Mouse (Mus musculus) natural killer cell, adult 2 months (primary cell): ENCODE measurements around the gene Gas2l1.
"Not testable (repeated sequence)": the region's sequence is repeated elsewhere in the genome, so short reads cannot be mapped to it uniquely, and the experiment has no call there.

Source experiments
- DNase-seq, 2 experiments: peaks; one replicate each; pipeline ENCODE4 v3.0.0; 2022; ENCODE audit warnings: low spot score in 2 of 2

Gas2l1 gene

GRCm38 (mm10) chr11:5065056-5065821, at the start of gene Gas2l1:
Gas2l1 (minus strand) TSS chr11:5065327.
- DNase-seq = peak in 1 of 2 experiments; percentile 44

- DNase-seq = no peak
Observed at GRCm38 (mm10) chr11:5113645-5114044, 48.5 kb upstream of the Gas2l1 start.

- no peak for DNase-seq
Observed at GRCm38 (mm10) chr11:5109441-5109840, 44.3 kb upstream of the Gas2l1 start.

GRCm38 (mm10) chr11:5103986-5104509, 38.9 kb upstream of the Gas2l1 start:
- no peak for DNase-seq

GRCm38 (mm10) chr11:5102384-5102783, 37.3 kb upstream of the Gas2l1 start:
- DNase-seq = no peak

- DNase-seq = no peak
Observed at GRCm38 (mm10) chr11:5101641-5102040, 36.5 kb upstream of the Gas2l1 start.

- no peak for DNase-seq
Observed at GRCm38 (mm10) chr11:5100801-5101200, 35.7 kb upstream of the Gas2l1 start.

GRCm38 (mm10) chr11:5100283-5100682, 35.2 kb upstream of the Gas2l1 start:
- DNase-seq = no peak

GRCm38 (mm10) chr11:5099576-5100183, 34.6 kb upstream of the Gas2l1 start:
- DNase-seq = peak; percentile 55 to 71

- peak; percentile 98 to 99 for DNase-seq
Observed at GRCm38 (mm10) chr11:5098736-5099542, 33.8 kb upstream of the Gas2l1 start, which contains the start of the genes Rhbdd3 and Ewsr1. Rhbdd3 (plus strand) TSS chr11:5098926. Ewsr1 (minus strand) TSS chr11:5099266.

- peak in 1 of 2 experiments; percentile 28 for DNase-seq
Observed at GRCm38 (mm10) chr11:5098035-5098735, 33.1 kb upstream of the Gas2l1 start.

- no peak for DNase-seq
Observed at GRCm38 (mm10) chr11:5096480-5097020, 31.4 kb upstream of the Gas2l1 start.

- DNase-seq = no peak
Observed at GRCm38 (mm10) chr11:5095877-5096276, 30.8 kb upstream of the Gas2l1 start.

- no peak for DNase-seq
Observed at GRCm38 (mm10) chr11:5091706-5092105, 26.6 kb upstream of the Gas2l1 start.

- DNase-seq = no peak
Observed at GRCm38 (mm10) chr11:5089147-5089546, 24.0 kb upstream of the Gas2l1 start.

- DNase-seq = not testable (repeated sequence)
Observed at GRCm38 (mm10) chr11:5076843-5077242, 11.7 kb upstream of the Gas2l1 start.

- DNase-seq = no peak
Observed at GRCm38 (mm10) chr11:5075760-5076159, 10.6 kb upstream of the Gas2l1 start.

- DNase-seq = no peak
Observed at GRCm38 (mm10) chr11:5074882-5075281, 9.8 kb upstream of the Gas2l1 start.

- no peak for DNase-seq
Observed at GRCm38 (mm10) chr11:5068126-5068971, 3.2 kb upstream of the Gas2l1 start.

GRCm38 (mm10) chr11:5067063-5067462, 1.9 kb upstream of the Gas2l1 start:
- DNase-seq = no peak
